Comparison of ENCODE assay signal across 10 mouse cellular contexts in the genomic region with DNA sequence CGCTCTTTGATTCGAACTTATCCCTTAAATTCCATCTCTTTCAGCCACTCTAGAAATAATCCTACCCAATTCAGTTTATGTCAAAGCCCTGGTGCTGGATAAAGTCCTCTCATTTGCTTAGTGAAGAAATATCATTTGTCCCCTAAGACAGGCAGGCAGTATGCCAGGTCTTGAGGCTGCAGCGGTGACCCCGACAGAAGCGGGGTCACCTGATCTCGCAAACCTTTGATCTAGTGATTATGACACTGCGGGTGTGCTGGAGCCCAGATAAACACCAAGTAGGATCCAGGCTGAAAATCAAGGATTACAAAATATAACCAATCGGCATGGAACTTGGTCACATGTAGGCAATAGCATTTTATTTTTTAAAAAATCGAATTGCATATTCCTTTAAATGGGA. TPM values are rescaled to one million over a fixed set of nuclear protein-coding genes. Genes with fewer than 3 reads are reported as not detected.
A peak's percentile ranks its signal among the peaks of the same experiment; 100 is the strongest.
DNase-seq lines count a peak whose midpoint lies in the region; ATAC-seq and TF ChIP-seq lines count a peak whose summit lies in the region.
"Had no signal": no experiment of that assay in that cellular context is flagged by ENCODE, and none has a peak within 500 bp of the region (broad histone marks: within the 10 kb centered on the region; RNA-seq: fewer than 3 reads in every experiment).

No protein-coding gene starts in this region.

- H3K36me3 ChIP-seq in heart, embryonic 12.5 days = no peaks in the 10 kb centered on the region
- H3K36me3 ChIP-seq in intestine, embryonic 16.5 days (ENCODE audit: control insufficient read depth, insufficient read depth, low read length) = no peaks in the 10 kb centered on the region
- no peaks in the 10 kb centered on the region for H3K36me3 ChIP-seq in liver, embryonic 15.5 days (replicated peaks)

- no peak for TF ChIP-seq CTCF in brain, embryonic 14.5 days (IDR thresholded peaks at IDR 0.05; ENCODE audit: borderline replicate concordance, extremely low read depth, insufficient read depth, insufficient read length)

- no peak overlapping the region for H3K4me3 ChIP-seq in heart, embryonic 12.5 days
- no peak overlapping the region; the same call in 1 of the 2 replicates for H3K4me3 ChIP-seq in intestine, embryonic 16.5 days (ENCODE audit: low read length)
- H3K4me3 ChIP-seq in liver, embryonic 15.5 days (replicated peaks) = no peak overlapping the region

- H3K9me3 ChIP-seq in heart, embryonic 12.5 days (replicated peaks) = 0 out of 2 replicates have a peak, but pooled peaks cover 2% of the 10 kb centered on the region
- no peaks in the 10 kb centered on the region for H3K9me3 ChIP-seq in intestine, embryonic 16.5 days (ENCODE audit: control insufficient read depth, low read length)
- no peaks in the 10 kb centered on the region for H3K9me3 ChIP-seq in liver, embryonic 15.5 days (replicated peaks)

- H3K27ac ChIP-seq in heart, embryonic 12.5 days (ENCODE audit: poor library complexity, severe bottlenecking) = no peak overlapping the region
- peak overlapping the region; percentile 59 for H3K27ac ChIP-seq in intestine, embryonic 16.5 days (ENCODE audit: low read length)
- H3K27ac ChIP-seq in liver, embryonic 15.5 days (replicated peaks) = no peak overlapping the region

- H3K4me2 ChIP-seq in heart, embryonic 12.5 days = peak overlapping the region; percentile 57
- peak overlapping the region; percentile 53 for H3K4me2 ChIP-seq in intestine, embryonic 16.5 days (ENCODE audit: low read depth, low read length)
- peak overlapping the region; percentile 51 for H3K4me2 ChIP-seq in liver, embryonic 15.5 days

- 0 out of 2 replicates have a peak, but pooled peaks cover 8% of the 10 kb centered on the region for H3K27me3 ChIP-seq in heart, embryonic 12.5 days (replicated peaks)
- no peaks in the 10 kb centered on the region for H3K27me3 ChIP-seq in intestine, embryonic 16.5 days (replicated peaks; ENCODE audit: control insufficient read depth, insufficient read depth, low read length)
- peaks cover 35% of the 10 kb centered on the region for H3K27me3 ChIP-seq in liver, embryonic 15.5 days

- no peak overlapping the region for H3K9ac ChIP-seq in heart, embryonic 12.5 days
- H3K9ac ChIP-seq in intestine, embryonic 16.5 days (ENCODE audit: low read depth, low read length) = no peak overlapping the region
- no peak overlapping the region for H3K9ac ChIP-seq in liver, embryonic 15.5 days

- intact Hi-C loops in heart, postnatal 36 days (cut with DNase I) = no loop called here

- ATAC-seq in heart, embryonic 12.5 days (ENCODE audit: insufficient number of reproducible peaks, low FRiP score) = no peak
- ATAC-seq in intestine, embryonic 16.5 days = peak; percentile 73
- no peak for ATAC-seq in liver, embryonic 15.5 days (ENCODE audit: insufficient read depth)

- no peak for TF ChIP-seq POLR2A in brain, embryonic 14.5 days (IDR thresholded peaks at IDR 0.05; ENCODE audit: borderline replicate concordance, extremely low read depth, insufficient read depth, insufficient read length, poor library complexity, severe bottlenecking)

- H3K4me1 ChIP-seq in heart, embryonic 12.5 days (replicated peaks) = peaks cover 6% of the 10 kb centered on the region
- peaks cover 6% of the 10 kb centered on the region; the same call in 1 of the 2 replicates for H3K4me1 ChIP-seq in intestine, embryonic 16.5 days (ENCODE audit: control insufficient read depth, insufficient read depth, low read length)
- H3K4me1 ChIP-seq in liver, embryonic 15.5 days (replicated peaks) = no peaks in the 10 kb centered on the region

- 14% methylated on average over 9 of the region's 9 CpGs for WGBS in heart, embryonic 12.5 days
- 15% methylated on average over 9 of the region's 9 CpGs for WGBS in intestine, embryonic 16.5 days
- WGBS in liver, embryonic 15.5 days (ENCODE audit: insufficient replicate concordance) = 22% methylated on average over 9 of the region's 9 CpGs

- no peak for DNase-seq in heart, postnatal 36 days
- peak; percentile 31 for DNase-seq in brain, embryonic 14.5 days (ENCODE audit: low read depth)
- DNase-seq in adipocyte (ENCODE audit: low spot score) = no peak
- no peak for DNase-seq in cerebellum, postnatal 36 days
- DNase-seq in spleen, postnatal 36 days (ENCODE audit: low spot score in 2 of 2) = no peak
- DNase-seq: cerebellum, postnatal 25 days; thymus, adult 18-20 months had no signal

RNA-seq across cellular contexts. Expression of a gene that starts 46.6 kb away (rescaled TPM):
- polyA plus RNA-seq in heart, embryonic 12.5 days (2016; fragmentation: Nextera tagmentation; extraction: Ambion mirVana) = 19.5 and 21.0 TPM in 2 replicates
- 10 to 100 TPM; 26.6 to 31.7 TPM for total RNA-seq in heart, postnatal 36 days (2021)
- polyA plus RNA-seq in brain, embryonic 14.5 days (2012; rRNA removed) = 31.9 and 44.3 TPM in 2 replicates
- 22.3 and 25.9 TPM in 2 replicates for polyA plus RNA-seq in intestine, embryonic 16.5 days (2015; fragmentation: Nextera tagmentation; extraction: Ambion mirVana)
- 9.5 and 9.7 TPM in 2 replicates for polyA plus RNA-seq in liver, embryonic 15.5 days (2015; fragmentation: Nextera tagmentation; extraction: Ambion mirVana)
